Mouse (Mus musculus) cortical plate, adult 2 months (tissue): ENCODE measurements around the gene 1500009C09Rik.

Experiments used
- CTCF ChIP-seq: fragments of 200-500 bp; IDR thresholded peaks from 2 replicates; pipeline ENCODE4 v1.5.1; 2011; ENCODE audit warnings: mild to moderate bottlenecking, control low read depth, low read length; ENCODE audit not compliant: insufficient read depth; ENCODE audit errors: extremely low read depth
- POLR2A ChIP-seq: fragments of 200-500 bp; IDR thresholded peaks from 2 replicates; pipeline ENCODE4 v1.6.1; 2011; ENCODE audit warnings: mild to moderate bottlenecking, low read length, control low read depth; ENCODE audit not compliant: insufficient read depth; ENCODE audit errors: extremely low read depth

GRCm38 (mm10) chr15:82268783-82269182 lies 16.6 kb downstream of the 1500009C09Rik start:
- no peak for TF ChIP-seq CTCF
- TF ChIP-seq POLR2A = no peak
